Mouse (Mus musculus) hindbrain, embryonic 16.5 days (tissue): ENCODE measurements at regions not wholly inside any gene's neighbourhood (a gene's known extent, or its start where the extent isn't known, plus 50 kb on each side); places are given as distances from the start of the nearest gene placed in this dataset.

Source experiments
- ATAC-seq: fragments of 200-750 bp; cut with Nextera tagmentation; 2 replicates; pipeline ENCODE4 v1.8.0; 2017; ENCODE audit warnings: moderate TSS enrichment, moderate library complexity
- H3K27ac ChIP-seq: fragments of 300-500 bp; sonication (generic); 2 replicates; pipeline ENCODE4 v1.5.1; 2014; ENCODE audit warnings: low read depth, mild to moderate bottlenecking, control low read depth, low read length, moderate library complexity
- H3K27me3 ChIP-seq: fragments of 300-500 bp; sonication (generic); replicated peaks from 2 replicates; pipeline ENCODE4 v1.6.1; 2014; ENCODE audit warnings: low read length; ENCODE audit not compliant: control insufficient read depth, insufficient read depth
- H3K36me3 ChIP-seq: fragments of 300-500 bp; sonication (generic); 2 replicates; pipeline ENCODE4 v1.6.1; 2014; ENCODE audit warnings: mild to moderate bottlenecking, low read length, moderate library complexity, mixed read lengths; ENCODE audit not compliant: control insufficient read depth, insufficient read depth
- H3K4me1 ChIP-seq: fragments of 300-500 bp; sonication (generic); 2 replicates; pipeline ENCODE4 v1.6.1; 2014; ENCODE audit warnings: low read depth, low read length; ENCODE audit not compliant: control insufficient read depth, insufficient read depth
- H3K4me2 ChIP-seq: fragments of 300-500 bp; sonication (generic); 2 replicates; pipeline ENCODE4 v1.6.1; 2014; ENCODE audit warnings: mild to moderate bottlenecking, low read length, control low read depth, moderate library complexity
- H3K4me3 ChIP-seq: fragments of 300-500 bp; sonication (generic); 2 replicates; pipeline ENCODE4 v1.5.1; 2014; ENCODE audit warnings: mild to moderate bottlenecking, low read length, control low read depth, moderate library complexity
- H3K9ac ChIP-seq: fragments of 300-500 bp; sonication (generic); 2 replicates; pipeline ENCODE4 v1.6.1; 2014; ENCODE audit warnings: low read depth, mild to moderate bottlenecking, control low read depth, low read length, moderate library complexity
- H3K9me3 ChIP-seq: fragments of 300-500 bp; sonication (generic); 2 replicates; pipeline ENCODE4 v1.6.1; 2014; ENCODE audit warnings: mild to moderate bottlenecking, low read length, moderate library complexity; ENCODE audit not compliant: control insufficient read depth
- WGBS: fragments of 180-500 bp; shearing (Covaris S2); extraction: QIAGEN DNeasy Blood & Tissue Kit; methylation state at CpG from one replicate; pipeline ENCODE4 v1.1.7; 2014; 5-methylcytosine and 5-hydroxymethylcytosine counted together

DNA sequence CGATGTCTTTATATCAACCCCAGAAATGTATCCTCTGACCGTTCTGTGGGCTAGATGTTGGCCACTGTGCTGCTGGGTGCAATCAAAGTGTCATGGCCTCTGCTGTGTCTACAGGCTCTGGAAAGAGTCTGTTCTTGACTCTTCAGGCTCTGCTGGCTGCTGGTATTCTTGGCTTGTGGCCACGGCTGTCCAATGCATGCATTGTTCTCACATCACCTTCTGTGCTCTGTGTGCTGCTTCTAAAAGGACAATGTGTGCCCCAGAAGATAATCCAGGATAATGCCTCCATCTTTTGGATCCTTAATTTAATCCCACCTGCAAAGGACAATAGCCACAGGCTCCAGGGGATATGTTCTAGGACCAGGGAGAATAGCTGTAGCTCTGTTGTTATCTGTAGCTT, 77.5 kb upstream of the Dapl1 start:
- Histone ChIP-seq H3K4me1 (peaks cover 3% of the 10 kb centered on the region), H3K9me3 (no peaks in the 10 kb centered on the region), H3K4me2 (no peak overlapping the region), H3K36me3 (no peaks in the 10 kb centered on the region), H3K27me3 (no peaks in the 10 kb centered on the region), H3K9ac (no peak overlapping the region), H3K27ac (peak overlapping the region; percentile 56; the same call in 1 of the 2 replicates), H3K4me3 (no peak overlapping the region)
- WGBS = 75% methylated on average over 3 of the region's 3 CpGs
- ATAC-seq = no peak

DNA sequence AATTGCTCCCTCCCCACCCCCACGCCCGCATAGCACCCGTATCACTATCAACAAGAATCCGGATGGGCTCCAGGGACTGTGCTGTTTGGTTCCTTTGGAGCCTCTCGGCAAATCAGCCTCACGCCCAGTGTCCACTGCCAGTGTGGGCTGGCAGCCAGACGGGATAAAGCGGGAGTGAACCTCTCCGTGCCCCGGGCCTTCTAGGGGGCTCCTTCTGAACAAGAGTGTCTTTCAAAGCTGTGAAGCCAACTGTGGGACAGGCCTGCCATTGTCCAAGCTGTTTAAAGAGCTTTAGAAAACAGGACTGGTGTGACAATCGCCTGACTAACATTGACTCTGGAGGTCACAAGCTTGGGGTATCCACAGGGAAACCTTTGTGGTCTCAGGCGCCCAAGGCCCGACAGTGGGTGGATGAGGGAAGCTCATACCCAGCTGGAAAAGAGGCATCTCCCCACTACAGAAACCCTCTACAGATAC, 76.9 kb upstream of the Dapl1 start:
- H3K27ac ChIP-seq = peak overlapping the region; percentile 60; the same call in 1 of the 2 replicates
- no peaks in the 10 kb centered on the region for H3K27me3 ChIP-seq
- peak; percentile 95 for ATAC-seq
- no peaks in the 10 kb centered on the region for H3K36me3 ChIP-seq
- WGBS = 38% methylated on average over 13 of the region's 13 CpGs
- no peak overlapping the region for H3K4me2 ChIP-seq
- H3K4me3 ChIP-seq = no peak overlapping the region
- no peaks in the 10 kb centered on the region for H3K9me3 ChIP-seq
- peaks cover 3% of the 10 kb centered on the region for H3K4me1 ChIP-seq
- no peak overlapping the region for H3K9ac ChIP-seq

DNA sequence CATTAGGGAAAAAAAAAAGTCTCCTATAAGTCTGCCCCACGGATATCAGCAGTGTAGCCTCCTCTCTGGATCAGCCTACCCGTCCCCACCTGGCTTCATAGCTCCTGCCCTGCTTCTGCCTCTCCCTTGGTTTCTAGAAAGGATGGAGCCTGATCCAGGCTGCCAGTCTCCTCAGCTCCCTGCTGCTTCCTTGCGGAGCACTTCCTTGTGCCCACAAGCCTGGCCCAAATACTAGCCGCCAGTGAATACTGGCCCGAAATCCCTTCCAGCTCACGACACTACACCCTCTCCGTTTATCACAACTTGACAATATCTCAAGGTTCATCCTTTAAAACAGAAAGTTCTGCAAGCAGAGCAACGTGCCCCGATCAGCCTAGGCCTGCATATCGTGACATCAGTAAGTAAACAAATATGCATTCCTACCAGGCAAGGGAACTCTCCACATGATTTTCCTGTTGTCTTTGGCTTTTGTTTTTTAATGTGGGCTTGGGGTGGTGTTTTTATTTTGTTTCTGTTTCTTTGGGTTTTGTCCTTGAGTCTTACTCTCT, 76.3 kb upstream of the Dapl1 start:
- Histone ChIP-seq H3K4me2 (no peak overlapping the region), H3K4me1 (peaks cover 3% of the 10 kb centered on the region), H3K4me3 (no peak overlapping the region), H3K9ac (no peak overlapping the region), H3K27me3 (no peaks in the 10 kb centered on the region), H3K27ac (peak overlapping the region; percentile 60; the same call in 1 of the 2 replicates), H3K36me3 (no peaks in the 10 kb centered on the region), H3K9me3 (peaks cover 2% of the 10 kb centered on the region; the same call in 1 of the 2 replicates)
- whole genome bisulfite sequencing = 70% methylated on average over 10 of the region's 10 CpGs
- ATAC-seq = no peak; the same call in 1 of the 2 replicates

DNA sequence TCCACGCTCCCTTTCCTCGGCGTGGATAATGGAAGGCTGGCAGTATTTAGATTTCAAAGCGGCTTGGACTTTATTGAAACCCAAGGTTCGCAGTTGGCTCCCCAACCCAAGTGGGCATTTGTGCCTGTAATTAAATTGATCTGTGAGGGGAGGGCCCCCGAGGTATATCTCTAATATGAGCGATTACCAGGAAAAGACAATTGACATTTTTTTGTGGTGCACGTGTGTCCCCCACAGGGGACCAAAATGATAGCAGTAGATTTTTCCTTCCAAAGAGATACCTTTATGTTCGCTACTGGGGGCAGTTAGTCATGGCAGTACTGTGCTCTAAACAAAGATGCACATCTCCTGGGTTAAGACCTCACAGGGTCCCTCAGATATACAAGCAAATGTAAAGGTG, 69.8 kb upstream of the Dapl1 start:
- Histone ChIP-seq H3K36me3 (no peaks in the 10 kb centered on the region), H3K9ac (no peak overlapping the region), H3K27ac (no peak overlapping the region), H3K9me3 (peaks cover 2% of the 10 kb centered on the region; the same call in 1 of the 2 replicates), H3K4me3 (no peak overlapping the region), H3K4me2 (peak overlapping the region; percentile 42), H3K4me1 (peaks cover 6% of the 10 kb centered on the region; the same call in 1 of the 2 replicates), H3K27me3 (no peaks in the 10 kb centered on the region)
- WGBS = 55% methylated on average over 9 of the region's 9 CpGs
- ATAC-seq = peak; percentile 15; the same call in 1 of the 2 replicates

DNA sequence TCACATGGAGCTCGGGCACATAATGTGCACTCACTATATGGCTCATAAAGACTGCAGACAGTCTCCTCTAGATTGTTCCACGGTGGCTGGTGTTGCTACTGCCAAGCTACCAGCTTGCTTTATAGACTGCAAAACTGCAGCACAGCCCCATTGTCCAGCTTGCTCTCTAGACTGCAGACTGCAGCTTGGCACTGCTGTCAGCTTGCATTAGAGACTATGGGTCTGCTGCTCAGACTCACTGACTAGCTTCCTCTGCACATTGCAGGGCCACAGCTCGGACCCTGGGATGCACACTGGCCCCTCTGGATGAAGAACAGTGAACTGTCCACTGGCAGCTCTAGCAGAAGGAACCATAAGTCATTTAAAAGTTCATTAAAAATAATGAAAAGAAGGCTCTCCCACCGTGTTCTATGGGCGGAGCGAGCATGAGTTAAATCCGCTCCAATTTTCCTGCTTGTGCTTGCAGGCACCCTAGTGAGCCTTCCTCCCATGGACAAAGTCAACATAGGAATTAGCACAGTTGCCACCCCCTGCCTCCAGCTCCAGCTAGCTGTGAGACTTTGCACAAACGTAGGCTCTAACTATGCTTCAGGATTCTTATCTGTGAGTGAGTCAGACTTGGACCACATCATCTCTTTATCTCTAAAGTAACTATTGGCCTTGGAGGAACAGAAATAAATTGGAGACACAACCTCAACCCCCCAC, 67.8 kb upstream of the Dapl1 start:
- H3K27me3 ChIP-seq = no peaks in the 10 kb centered on the region

DNA sequence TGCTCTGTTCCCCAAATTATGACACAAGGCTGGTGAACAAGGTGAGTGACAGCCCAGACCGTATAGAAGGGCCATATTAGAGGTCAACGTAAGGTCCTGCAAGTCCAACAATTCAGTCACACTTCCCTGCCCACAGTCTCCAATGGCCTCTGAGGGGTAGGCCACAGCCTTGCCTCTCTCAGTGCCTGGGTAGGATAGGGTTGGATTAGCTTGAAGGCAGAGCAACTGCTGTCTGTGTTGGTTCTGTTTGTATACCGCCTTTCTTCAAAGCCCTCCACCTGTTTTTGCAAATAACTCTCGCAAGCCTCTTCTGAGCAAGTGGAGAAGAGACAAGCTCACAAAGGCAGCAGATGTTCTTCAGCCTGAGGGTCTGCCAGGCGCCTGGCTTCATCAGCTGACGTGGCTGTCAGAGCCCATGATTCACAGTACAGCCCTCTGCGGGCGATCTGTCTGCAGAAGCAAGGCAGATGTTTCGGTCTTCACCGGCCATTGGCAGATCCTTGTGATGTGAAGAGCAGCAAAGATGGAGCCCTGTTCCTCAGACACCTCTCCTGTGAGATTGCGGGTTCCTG, 67.0 kb upstream of the Dapl1 start:
- WGBS = 61% methylated on average over 11 of the region's 11 CpGs
- Histone ChIP-seq H3K36me3 (no peaks in the 10 kb centered on the region), H3K27ac (no peak overlapping the region), H3K4me1 (peaks cover 6% of the 10 kb centered on the region; the same call in 1 of the 2 replicates), H3K9ac (no peak overlapping the region), H3K4me2 (no peak overlapping the region), H3K4me3 (no peak overlapping the region), H3K27me3 (no peaks in the 10 kb centered on the region), H3K9me3 (peaks cover 2% of the 10 kb centered on the region; the same call in 1 of the 2 replicates)
- peak; percentile 61 for ATAC-seq

More for the DNA sequence above, 67.8 kb upstream of the Dapl1 start:
- peaks cover 6% of the 10 kb centered on the region; the same call in 1 of the 2 replicates for H3K4me1 ChIP-seq
- H3K36me3 ChIP-seq = no peaks in the 10 kb centered on the region
- H3K9ac ChIP-seq = no peak overlapping the region
- no peak overlapping the region for H3K27ac ChIP-seq
- peak; percentile 22; the same call in 1 of the 2 replicates for ATAC-seq
- no peak overlapping the region for H3K4me3 ChIP-seq
- WGBS = 57% methylated on average over 8 of the region's 8 CpGs
- H3K4me2 ChIP-seq = no peak overlapping the region
- H3K9me3 ChIP-seq = peaks cover 2% of the 10 kb centered on the region; the same call in 1 of the 2 replicates

DNA sequence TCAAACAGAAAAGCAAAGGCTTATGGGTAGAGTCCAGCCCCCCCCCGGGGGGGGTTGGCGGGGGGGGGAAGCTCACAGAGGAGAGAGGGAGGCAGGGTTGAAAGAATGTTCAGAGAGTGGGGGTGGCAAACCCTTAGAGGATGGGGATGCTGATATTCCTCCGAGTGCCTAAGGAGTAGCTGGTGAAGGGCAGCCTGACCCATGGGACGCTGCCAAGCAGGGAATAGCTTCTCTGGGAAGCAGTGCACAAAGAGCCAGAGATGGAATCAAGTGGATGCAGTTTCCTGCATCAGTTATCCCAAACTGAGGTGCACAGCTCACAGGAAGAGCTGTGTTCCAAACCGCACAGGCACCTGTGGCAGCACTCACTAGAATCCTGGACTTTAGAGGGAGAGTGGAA, 64.0 kb upstream of the Dapl1 start:
- Histone ChIP-seq H3K4me1 (peaks cover 6% of the 10 kb centered on the region; the same call in 1 of the 2 replicates), H3K9me3 (no peaks in the 10 kb centered on the region), H3K9ac (no peak overlapping the region), H3K4me3 (no peak overlapping the region), H3K27ac (no peak overlapping the region), H3K27me3 (no peaks in the 10 kb centered on the region), H3K4me2 (no peak overlapping the region), H3K36me3 (no peaks in the 10 kb centered on the region)
- ATAC-seq = no peak
- 67% methylated on average over 5 of the region's 5 CpGs for WGBS

DNA sequence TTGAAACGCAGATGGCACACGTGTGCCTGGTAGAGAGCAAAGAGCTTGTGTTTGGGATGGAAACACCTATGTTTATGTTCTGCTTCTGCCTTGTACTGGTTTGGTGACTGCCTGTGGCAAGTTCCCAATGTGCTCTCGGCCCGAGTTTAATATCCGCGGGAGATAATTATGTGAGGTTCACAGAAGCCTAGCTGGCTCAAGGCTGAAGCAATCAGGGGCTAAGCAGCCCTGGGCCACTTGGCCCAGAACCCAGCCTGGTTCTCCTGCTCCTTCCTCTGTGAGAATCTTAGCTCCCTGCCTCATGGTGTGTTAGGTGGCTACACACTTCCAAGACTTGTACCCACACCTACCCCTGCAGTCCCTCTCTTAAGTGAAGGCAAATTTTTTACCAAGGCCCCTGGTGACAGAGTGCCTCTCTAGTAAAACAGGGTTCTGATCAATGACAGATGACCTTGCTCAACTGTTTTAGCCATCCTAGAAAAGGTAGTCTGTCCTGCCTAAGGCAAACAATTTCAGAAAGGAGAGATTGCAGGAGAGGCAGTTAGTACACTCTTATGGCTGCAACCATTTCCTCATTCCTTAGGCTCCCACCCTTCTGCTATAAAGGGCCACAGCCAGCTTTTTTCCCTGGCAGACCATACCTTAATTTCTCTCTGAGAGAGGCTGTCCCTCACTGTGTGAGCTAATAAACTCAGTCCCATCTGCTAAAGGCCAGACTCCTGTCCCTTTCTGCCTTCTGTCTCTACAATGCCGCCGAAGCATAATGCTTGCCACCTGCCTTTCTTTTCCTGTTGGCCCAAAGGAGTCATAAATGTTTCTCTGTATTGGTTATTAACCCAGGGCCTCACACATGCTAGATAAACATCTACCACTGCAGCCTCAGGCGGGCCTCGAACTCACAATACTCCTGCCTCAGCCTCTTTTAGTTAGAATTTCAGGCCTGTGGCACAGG, 61.9 kb upstream of the Dapl1 start:
- no peak overlapping the region for H3K4me3 ChIP-seq
- no peak overlapping the region for H3K4me2 ChIP-seq
- H3K9me3 ChIP-seq = no peaks in the 10 kb centered on the region
- H3K9ac ChIP-seq = no peak overlapping the region
- no peaks in the 10 kb centered on the region for H3K4me1 ChIP-seq
- H3K27ac ChIP-seq = no peak overlapping the region
- H3K27me3 ChIP-seq = no peaks in the 10 kb centered on the region
- 76% methylated on average over 10 of the region's 10 CpGs for WGBS
- no peak for ATAC-seq
- no peaks in the 10 kb centered on the region for H3K36me3 ChIP-seq
